ENCODE assay signal across 9 mouse cellular contexts in the genomic region with DNA sequence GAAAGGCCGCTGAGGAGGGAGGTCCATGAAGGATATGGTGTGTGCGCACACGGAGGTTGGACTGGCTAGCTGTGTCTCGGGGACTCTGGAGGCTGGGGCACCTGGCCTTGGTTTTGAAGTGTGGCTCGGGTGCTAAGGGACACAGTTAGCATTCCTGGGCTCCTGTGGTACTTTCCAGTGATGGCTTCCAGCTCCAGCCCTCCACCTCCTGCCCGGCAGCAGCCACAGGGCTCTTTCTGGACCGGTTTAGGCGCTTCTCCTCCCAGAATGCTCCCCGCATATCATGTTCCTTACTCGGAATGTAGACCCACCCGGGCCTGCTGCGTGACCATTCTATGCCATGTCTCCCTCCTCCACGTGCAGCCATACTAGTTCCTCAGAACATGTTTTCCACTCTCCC. TPM values are rescaled to one million over a fixed set of nuclear protein-coding genes. Genes with fewer than 3 reads are reported as not detected.
A peak's percentile ranks its signal among the peaks of the same experiment; 100 is the strongest.
DNase-seq lines count a peak whose midpoint lies in the region; ATAC-seq and TF ChIP-seq lines count a peak whose summit lies in the region.
"Had no signal": no experiment of that assay in that cellular context is flagged by ENCODE, and none has a peak within 500 bp of the region (broad histone marks: within the 10 kb centered on the region; RNA-seq: fewer than 3 reads in every experiment).

No protein-coding gene starts in this region.

- H3K4me1 ChIP-seq in cerebellum, adult 2 months (ENCODE audit: control insufficient read depth, insufficient read depth, low read length): peaks cover 8% of the 10 kb centered on the region; the same call in 1 of the 2 replicates
- peaks cover 10% of the 10 kb centered on the region; the same call in 1 of the 2 replicates for H3K4me1 ChIP-seq in lung, postnatal 0 days (ENCODE audit: insufficient read depth, low read depth, low read length)
- peaks cover 27% of the 10 kb centered on the region for H3K4me1 ChIP-seq in limb, embryonic 15.5 days
- peaks cover 8% of the 10 kb centered on the region for H3K4me1 ChIP-seq in stomach, embryonic 15.5 days

- peaks cover 10% of the 10 kb centered on the region; the same call in 1 of the 2 replicates for H3K36me3 ChIP-seq in lung, postnatal 0 days (ENCODE audit: insufficient read depth, low read length)
- H3K36me3 ChIP-seq in limb, embryonic 15.5 days: peaks cover 70% of the 10 kb centered on the region
- H3K36me3 ChIP-seq in stomach, embryonic 15.5 days: peaks cover 26% of the 10 kb centered on the region

- no peak overlapping the region; the same call in 1 of the 2 replicates for H3K9ac ChIP-seq in lung, postnatal 0 days (replicated peaks; ENCODE audit: low read depth)
- 0 out of 2 replicates have a peak overlapping the region, but pooled peaks have one; percentile 11 for H3K9ac ChIP-seq in limb, embryonic 15.5 days
- H3K9ac ChIP-seq in stomach, embryonic 15.5 days: no peak overlapping the region

- whole genome bisulfite sequencing in cerebellum, adult 2 months: 87% methylated on average over 13 of the region's 13 CpGs
- WGBS in lung, postnatal 0 days: 85% methylated on average over 13 of the region's 13 CpGs
- 77% methylated on average over 13 of the region's 13 CpGs for WGBS in limb, embryonic 15.5 days
- WGBS in stomach, embryonic 15.5 days: 83% methylated on average over 13 of the region's 13 CpGs

- H3K27me3 ChIP-seq in cerebellum, adult 2 months (ENCODE audit: control insufficient read depth, insufficient read depth, low read length): no peaks in the 10 kb centered on the region
- no peaks in the 10 kb centered on the region for H3K27me3 ChIP-seq in lung, postnatal 0 days (replicated peaks; ENCODE audit: insufficient read depth, low read length)
- no peaks in the 10 kb centered on the region for H3K27me3 ChIP-seq in limb, embryonic 15.5 days
- no peaks in the 10 kb centered on the region for H3K27me3 ChIP-seq in stomach, embryonic 15.5 days (replicated peaks)

- DNase-seq in cerebellum, adult 2 months: no peak
- no peak for DNase-seq in lung, postnatal 0 days (ENCODE audit: low spot score)
- no peak for DNase-seq in lung, adult 18-20 months
- DNase-seq in layer of hippocampus, postnatal 25 days (ENCODE audit: extremely low spot score in 1 of 2, low spot score in 1 of 2): no peak
- DNase-seq in spleen, adult 18-20 months: no peak

- H3K4me2 ChIP-seq in lung, postnatal 0 days (replicated peaks; ENCODE audit: low read depth, low read length): no peak overlapping the region; the same call in 1 of the 2 replicates
- peak overlapping the region; percentile 37 for H3K4me2 ChIP-seq in limb, embryonic 15.5 days
- H3K4me2 ChIP-seq in stomach, embryonic 15.5 days: peak overlapping the region; percentile 33

- H3K9me3 ChIP-seq in lung, postnatal 0 days (ENCODE audit: low read length): no peaks in the 10 kb centered on the region
- H3K9me3 ChIP-seq in limb, embryonic 15.5 days: no peaks in the 10 kb centered on the region
- no peaks in the 10 kb centered on the region for H3K9me3 ChIP-seq in stomach, embryonic 15.5 days

- peak overlapping the region; percentile 17; the same call in 1 of the 2 replicates for H3K27ac ChIP-seq in cerebellum, adult 2 months (ENCODE audit: insufficient read depth, low read length)
- H3K27ac ChIP-seq in lung, postnatal 0 days (ENCODE audit: low read length): peak overlapping the region; percentile 70
- peak overlapping the region; percentile 65 for H3K27ac ChIP-seq in limb, embryonic 15.5 days
- H3K27ac ChIP-seq in stomach, embryonic 15.5 days: peak overlapping the region; percentile 46; the same call in 1 of the 2 replicates
- H3K27ac ChIP-seq: macrophage had no signal

- TF ChIP-seq CTCF in cerebellum, adult 2 months (IDR thresholded peaks at IDR 0.05; ENCODE audit: borderline replicate concordance, insufficient read depth, low read depth, low read length): no peak
- no peak for TF ChIP-seq CTCF in lung, postnatal 0 days (IDR thresholded peaks at IDR 0.05)

- peak overlapping the region; percentile 40 for H3K4me3 ChIP-seq in cerebellum, adult 2 months (replicated peaks; ENCODE audit: insufficient read depth, low read depth, low read length)
- no peak overlapping the region for H3K4me3 ChIP-seq in lung, postnatal 0 days (ENCODE audit: low read depth, low read length)
- H3K4me3 ChIP-seq in limb, embryonic 15.5 days: peak overlapping the region; percentile 13; the same call in 1 of the 2 replicates
- H3K4me3 ChIP-seq in stomach, embryonic 15.5 days (replicated peaks): no peak overlapping the region; the same call in 1 of the 2 replicates

- no peak for TF ChIP-seq POLR2A in cerebellum, adult 2 months (IDR thresholded peaks at IDR 0.05; ENCODE audit: borderline replicate concordance, insufficient read depth, low read length)

- no peak for ATAC-seq in cerebellum, adult (ENCODE audit: insufficient number of reproducible peaks, low FRiP score, low TSS enrichment)
- ATAC-seq in lung, postnatal 0 days: no peak
- ATAC-seq in limb, embryonic 15.5 days (ENCODE audit: insufficient number of reproducible peaks, low FRiP score, low TSS enrichment, low read depth): no peak
- ATAC-seq in stomach, embryonic 15.5 days (ENCODE audit: insufficient read depth, low FRiP score, low read depth): no peak

- no peak for TF ChIP-seq EP300 in lung, postnatal 0 days (IDR thresholded peaks at IDR 0.05)

RNA-seq across cellular contexts. Expression of a gene that starts 6.9 kb away (rescaled TPM):
- 19.2 and 19.9 TPM in 2 replicates for polyA plus RNA-seq in cerebellum, adult 2 months (2012; rRNA removed)
- polyA plus RNA-seq in lung, postnatal 0 days (2015; fragmentation: Nextera tagmentation; extraction: Ambion mirVana): 19.4 and 20.8 TPM in 2 replicates
- 22.0 and 24.2 TPM in 2 replicates for polyA plus RNA-seq in limb, embryonic 15.5 days (2015; fragmentation: Nextera tagmentation; extraction: Ambion mirVana)
- 23.1 and 26.7 TPM in 2 replicates for polyA plus RNA-seq in stomach, embryonic 15.5 days (2015; fragmentation: Nextera tagmentation; extraction: Ambion mirVana)
- total RNA-seq in layer of hippocampus, postnatal 25 days (2021): 10 to 100 TPM; 21.2 to 22.8 TPM

RNA-seq across cellular contexts. Expression of a gene that starts 24.5 kb away (rescaled TPM):
- 80.5 and 83.5 TPM in 2 replicates for polyA plus RNA-seq in cerebellum, adult 2 months (2012; rRNA removed)
- 110 and 127 TPM in 2 replicates for polyA plus RNA-seq in lung, postnatal 0 days (2015; fragmentation: Nextera tagmentation; extraction: Ambion mirVana)
- 143 and 150 TPM in 2 replicates for polyA plus RNA-seq in limb, embryonic 15.5 days (2015; fragmentation: Nextera tagmentation; extraction: Ambion mirVana)
- 122 and 135 TPM in 2 replicates for polyA plus RNA-seq in stomach, embryonic 15.5 days (2015; fragmentation: Nextera tagmentation; extraction: Ambion mirVana)
- total RNA-seq in layer of hippocampus, postnatal 25 days (2021): 10 to 100 TPM; 78.4 to 81.8 TPM

RNA-seq across cellular contexts. Expression of a gene that starts 42.3 kb away (rescaled TPM):
- polyA plus RNA-seq in cerebellum, adult 2 months (2012; rRNA removed): 63.8 and 68.7 TPM in 2 replicates
- 214 and 218 TPM in 2 replicates for polyA plus RNA-seq in lung, postnatal 0 days (2015; fragmentation: Nextera tagmentation; extraction: Ambion mirVana)
- 167 and 168 TPM in 2 replicates for polyA plus RNA-seq in limb, embryonic 15.5 days (2015; fragmentation: Nextera tagmentation; extraction: Ambion mirVana)
- polyA plus RNA-seq in stomach, embryonic 15.5 days (2015; fragmentation: Nextera tagmentation; extraction: Ambion mirVana): 117 and 138 TPM in 2 replicates
- total RNA-seq in layer of hippocampus, postnatal 25 days (2021): 10 to 100 TPM; 19.6 to 22.4 TPM

Comparison
In these comparisons a context has a peak if more than half of its experiments do, and no peak if none do; other contexts are left out.
1. H3K27ac ChIP-seq: peak in every context shown above with its lines; median percentile 70 in lung, postnatal 0 days; 65 in limb, embryonic 15.5 days; 46 in stomach, embryonic 15.5 days; 17 in cerebellum, adult 2 months.
2. H3K4me3 ChIP-seq: peak in cerebellum, adult 2 months (single experiment) and limb, embryonic 15.5 days (single experiment); none in lung, postnatal 0 days (single experiment) and stomach, embryonic 15.5 days (single experiment).